Mouse (Mus musculus): ENCODE measurements around the gene Lrrc1. TPM values are rescaled to one million over a fixed set of nuclear protein-coding genes. Genes with fewer than 3 reads are reported as not detected.

Lrrc1 gene
- polyA plus RNA-seq, 1 experiment from 2014 or later = 5.8 TPM

DNA sequence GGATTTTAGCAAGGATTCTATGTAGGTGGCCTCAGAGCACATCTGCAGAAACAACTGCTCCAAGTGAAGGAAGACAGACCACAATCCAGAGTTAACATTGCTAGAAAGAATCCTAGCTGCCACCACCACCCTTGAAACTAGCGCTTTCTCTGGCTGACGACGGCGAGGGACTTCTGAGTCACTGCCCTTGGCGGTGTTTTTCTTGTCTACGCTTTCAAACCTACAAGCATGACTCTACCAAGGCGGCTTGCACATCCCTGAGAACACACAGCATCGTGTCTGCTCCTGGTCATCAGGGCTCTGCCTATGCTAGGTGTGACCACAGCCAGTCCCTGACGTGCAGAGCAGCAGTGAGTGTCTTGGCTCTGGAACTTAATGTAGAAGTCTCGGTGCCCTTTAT is 59.9 kb downstream of the Lrrc1 start:
- H3K4me1 ChIP-seq (replicated peaks; ENCODE audit: control insufficient read depth, insufficient read depth, low read length) = peaks cover 10% of the 10 kb centered on the region
- ATAC-seq (replicated peaks; ENCODE audit: low FRiP score) = no peak
- WGBS = 93% methylated on average over 10 of the region's 10 CpGs

DNA sequence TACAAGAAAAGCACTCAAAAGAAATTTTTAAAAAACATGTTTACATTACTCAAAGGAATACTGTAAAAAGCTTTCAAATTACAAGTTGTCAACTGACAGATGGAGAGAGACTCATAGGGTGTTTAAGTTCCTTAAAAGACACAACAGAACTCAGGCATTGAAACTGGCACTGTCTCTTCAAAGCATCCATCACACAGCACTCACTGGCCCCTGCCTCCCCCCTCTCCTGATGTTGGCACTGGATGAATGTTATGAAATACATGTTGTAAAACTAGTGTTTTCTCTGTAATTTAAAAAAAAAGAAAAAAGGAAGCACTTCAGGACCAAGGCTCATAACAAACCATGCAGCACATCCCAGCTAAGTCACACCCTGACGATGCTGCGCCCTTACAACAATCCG is 61.1 kb downstream of the Lrrc1 start:
- peaks cover 10% of the 10 kb centered on the region for H3K4me1 ChIP-seq (replicated peaks; ENCODE audit: control insufficient read depth, insufficient read depth, low read length)
- no peak overlapping the region for H3K9ac ChIP-seq (ENCODE audit: low read depth, low read length)
- no peaks in the 10 kb centered on the region for H3K27me3 ChIP-seq (replicated peaks; ENCODE audit: control insufficient read depth, insufficient read depth, low read length)
- H3K4me3 ChIP-seq (ENCODE audit: low read depth, low read length) = no peak overlapping the region
- no peak overlapping the region for H3K27ac ChIP-seq (ENCODE audit: low read depth, low read length)
- H3K36me3 ChIP-seq (ENCODE audit: control insufficient read depth, insufficient read depth, low read length) = no peaks in the 10 kb centered on the region
- 91% methylated on average over 3 of the region's 3 CpGs for WGBS
- DNase-seq (ENCODE audit: low spot score) (no peak), ATAC-seq (replicated peaks; ENCODE audit: low FRiP score) (no peak)
- H3K9me3 ChIP-seq (ENCODE audit: control insufficient read depth, low read length) = no peaks in the 10 kb centered on the region
- H3K4me2 ChIP-seq = no peak overlapping the region

More for the DNA sequence above, 59.9 kb downstream of the Lrrc1 start:
- no peaks in the 10 kb centered on the region for H3K36me3 ChIP-seq (ENCODE audit: control insufficient read depth, insufficient read depth, low read length)
- H3K4me3 ChIP-seq (ENCODE audit: low read depth, low read length) = no peak overlapping the region
- no peaks in the 10 kb centered on the region for H3K9me3 ChIP-seq (ENCODE audit: control insufficient read depth, low read length)
- no peak overlapping the region for H3K27ac ChIP-seq (ENCODE audit: low read depth, low read length)
- H3K27me3 ChIP-seq (replicated peaks; ENCODE audit: control insufficient read depth, insufficient read depth, low read length) = no peaks in the 10 kb centered on the region
- no peak for DNase-seq (ENCODE audit: low spot score)
- H3K9ac ChIP-seq (ENCODE audit: low read depth, low read length) = no peak overlapping the region
- H3K4me2 ChIP-seq = no peak overlapping the region

DNA sequence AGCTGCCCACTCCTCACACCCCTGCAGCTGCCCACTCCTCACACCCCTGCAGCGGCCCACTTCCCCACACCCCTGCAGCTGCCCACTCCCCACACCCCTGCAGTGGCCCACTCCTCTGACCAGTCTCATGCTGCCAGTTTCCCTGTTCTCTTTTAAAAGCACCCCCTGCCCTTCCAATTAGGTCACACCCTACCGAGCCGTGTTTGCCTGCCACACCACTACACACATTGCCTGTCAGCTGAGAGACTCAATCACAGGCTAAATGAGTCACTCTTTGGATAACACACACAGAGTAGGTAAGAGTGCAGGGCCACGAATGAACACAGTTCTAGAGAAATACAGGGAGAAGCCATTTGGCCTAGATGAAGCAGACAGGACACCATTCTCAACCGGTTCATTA is 62.4 kb downstream of the Lrrc1 start:
- no peak overlapping the region for H3K9ac ChIP-seq (ENCODE audit: low read depth, low read length)
- H3K9me3 ChIP-seq (ENCODE audit: control insufficient read depth, low read length) = no peaks in the 10 kb centered on the region
- peaks cover 10% of the 10 kb centered on the region for H3K4me1 ChIP-seq (replicated peaks; ENCODE audit: control insufficient read depth, insufficient read depth, low read length)
- no peaks in the 10 kb centered on the region for H3K36me3 ChIP-seq (ENCODE audit: control insufficient read depth, insufficient read depth, low read length)
- DNase-seq (ENCODE audit: low spot score) = no peak
- H3K27me3 ChIP-seq (replicated peaks; ENCODE audit: control insufficient read depth, insufficient read depth, low read length) = no peaks in the 10 kb centered on the region
- H3K4me3 ChIP-seq (ENCODE audit: low read depth, low read length) = no peak overlapping the region
- 73% methylated on average over 5 of the region's 5 CpGs for WGBS
- H3K27ac ChIP-seq (ENCODE audit: low read depth, low read length) = no peak overlapping the region
- no peak for ATAC-seq (replicated peaks; ENCODE audit: low FRiP score)
- H3K4me2 ChIP-seq = no peak overlapping the region

DNA sequence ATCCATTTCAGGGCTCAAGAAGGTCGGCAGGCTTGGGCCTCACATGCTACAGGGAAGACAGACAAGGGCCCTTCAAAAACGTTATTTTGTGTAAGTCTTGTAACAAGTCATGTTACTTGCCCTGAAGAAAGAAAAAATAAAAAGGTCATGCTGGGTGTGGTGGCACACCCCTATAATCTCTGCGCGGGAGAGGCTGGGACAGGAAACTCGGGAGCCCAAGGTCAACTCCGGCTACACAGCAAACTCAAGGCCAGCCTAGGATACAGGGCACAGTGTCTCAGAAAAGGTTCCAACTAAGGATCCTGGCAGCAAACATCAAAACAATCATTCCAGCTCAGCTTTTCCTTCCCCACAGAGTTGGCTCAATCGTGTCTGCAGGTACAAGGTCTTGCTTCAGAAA is 63.3 kb downstream of the Lrrc1 start:
- no peaks in the 10 kb centered on the region for H3K36me3 ChIP-seq (ENCODE audit: control insufficient read depth, insufficient read depth, low read length)
- no peak overlapping the region for H3K27ac ChIP-seq (ENCODE audit: low read depth, low read length)
- H3K4me2 ChIP-seq = no peak overlapping the region
- H3K9me3 ChIP-seq (ENCODE audit: control insufficient read depth, low read length) = no peaks in the 10 kb centered on the region
- no peak for DNase-seq (ENCODE audit: low spot score)
- peaks cover 10% of the 10 kb centered on the region for H3K4me1 ChIP-seq (replicated peaks; ENCODE audit: control insufficient read depth, insufficient read depth, low read length)
- H3K9ac ChIP-seq (ENCODE audit: low read depth, low read length) = no peak overlapping the region
- ATAC-seq (replicated peaks; ENCODE audit: low FRiP score) = no peak
- WGBS = 54% methylated on average over 7 of the region's 7 CpGs
- H3K4me3 ChIP-seq (ENCODE audit: low read depth, low read length) = no peak overlapping the region
- H3K27me3 ChIP-seq (replicated peaks; ENCODE audit: control insufficient read depth, insufficient read depth, low read length) = no peaks in the 10 kb centered on the region

DNA sequence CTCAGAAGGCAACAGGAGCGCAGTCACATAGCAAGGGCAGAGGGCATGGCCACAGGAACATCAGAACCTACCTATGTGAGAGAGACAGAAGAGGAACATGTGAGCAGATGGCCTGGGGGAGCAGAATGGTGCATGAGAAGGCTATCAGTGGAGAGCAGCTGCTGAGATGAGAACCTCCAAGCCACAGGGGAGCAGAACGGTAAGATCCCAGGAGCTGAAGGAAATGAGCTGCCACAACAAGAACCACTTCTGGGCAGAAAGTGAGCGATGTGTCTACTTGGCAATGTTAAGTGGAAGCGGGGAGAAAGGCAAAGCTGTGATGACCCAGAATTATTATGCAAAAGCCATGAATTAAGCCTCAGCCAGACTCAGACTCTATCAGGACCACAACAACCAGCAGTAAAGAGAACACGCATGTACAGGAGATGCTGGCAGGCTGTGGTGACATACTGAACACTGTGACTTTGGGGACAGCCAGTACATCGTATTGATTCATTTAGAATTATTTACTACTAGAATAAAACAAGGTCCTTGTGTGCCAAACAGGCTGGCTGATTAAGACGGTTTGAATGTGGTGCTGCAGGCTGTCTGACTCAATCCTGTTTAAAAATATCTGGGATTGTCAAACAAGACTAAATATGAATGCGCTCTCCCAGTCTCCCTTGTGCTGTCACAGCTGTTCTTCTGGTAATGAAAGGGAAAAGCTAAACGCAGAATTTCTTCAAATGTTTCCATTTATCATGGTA is 63.9 kb downstream of the Lrrc1 start:
- no peak overlapping the region for H3K27ac ChIP-seq (ENCODE audit: low read depth, low read length)
- no peak overlapping the region for H3K4me3 ChIP-seq (ENCODE audit: low read depth, low read length)
- ATAC-seq (replicated peaks; ENCODE audit: low FRiP score) (peak; percentile 63; the same call in 1 of the 2 replicates), DNase-seq (ENCODE audit: low spot score) (no peak)
- no peaks in the 10 kb centered on the region for H3K36me3 ChIP-seq (ENCODE audit: control insufficient read depth, insufficient read depth, low read length)
- H3K9ac ChIP-seq (ENCODE audit: low read depth, low read length) = no peak overlapping the region
- 62% methylated on average over 9 of the region's 9 CpGs for WGBS
- peaks cover 10% of the 10 kb centered on the region for H3K4me1 ChIP-seq (replicated peaks; ENCODE audit: control insufficient read depth, insufficient read depth, low read length)
- no peaks in the 10 kb centered on the region for H3K9me3 ChIP-seq (ENCODE audit: control insufficient read depth, low read length)
- H3K27me3 ChIP-seq (replicated peaks; ENCODE audit: control insufficient read depth, insufficient read depth, low read length) = no peaks in the 10 kb centered on the region
- H3K4me2 ChIP-seq = no peak overlapping the region

DNA sequence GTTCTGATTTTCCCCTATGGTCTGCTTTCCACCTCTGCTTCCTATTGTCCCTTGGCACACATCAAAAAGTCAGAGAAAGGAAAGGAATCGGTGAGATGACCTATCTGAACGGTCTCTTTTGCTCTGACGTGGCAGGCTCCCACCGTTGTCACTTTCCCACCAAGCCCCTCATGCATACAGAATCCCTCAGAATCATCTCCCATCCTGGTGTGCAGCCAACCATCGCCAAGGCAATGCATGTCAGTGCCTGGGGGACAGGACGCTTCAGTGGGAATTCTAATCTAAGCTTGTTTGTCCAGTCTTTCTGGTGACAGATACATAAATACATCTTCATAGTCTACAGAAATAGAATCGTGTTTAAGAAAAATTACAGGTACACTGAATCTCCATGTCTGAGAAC is 64.7 kb downstream of the Lrrc1 start:
- H3K4me3 ChIP-seq (ENCODE audit: low read depth, low read length) = no peak overlapping the region
- peaks cover 10% of the 10 kb centered on the region for H3K4me1 ChIP-seq (replicated peaks; ENCODE audit: control insufficient read depth, insufficient read depth, low read length)
- H3K9me3 ChIP-seq (ENCODE audit: control insufficient read depth, low read length) = no peaks in the 10 kb centered on the region
- H3K9ac ChIP-seq (ENCODE audit: low read depth, low read length) = no peak overlapping the region
- ATAC-seq (replicated peaks; ENCODE audit: low FRiP score) (no peak), DNase-seq (ENCODE audit: low spot score) (no peak)
- H3K4me2 ChIP-seq = no peak overlapping the region
- H3K36me3 ChIP-seq (ENCODE audit: control insufficient read depth, insufficient read depth, low read length) = no peaks in the 10 kb centered on the region
- WGBS = 86% methylated on average over 7 of the region's 7 CpGs
- H3K27me3 ChIP-seq (replicated peaks; ENCODE audit: control insufficient read depth, insufficient read depth, low read length) = no peaks in the 10 kb centered on the region
- no peak overlapping the region for H3K27ac ChIP-seq (ENCODE audit: low read depth, low read length)

DNA sequence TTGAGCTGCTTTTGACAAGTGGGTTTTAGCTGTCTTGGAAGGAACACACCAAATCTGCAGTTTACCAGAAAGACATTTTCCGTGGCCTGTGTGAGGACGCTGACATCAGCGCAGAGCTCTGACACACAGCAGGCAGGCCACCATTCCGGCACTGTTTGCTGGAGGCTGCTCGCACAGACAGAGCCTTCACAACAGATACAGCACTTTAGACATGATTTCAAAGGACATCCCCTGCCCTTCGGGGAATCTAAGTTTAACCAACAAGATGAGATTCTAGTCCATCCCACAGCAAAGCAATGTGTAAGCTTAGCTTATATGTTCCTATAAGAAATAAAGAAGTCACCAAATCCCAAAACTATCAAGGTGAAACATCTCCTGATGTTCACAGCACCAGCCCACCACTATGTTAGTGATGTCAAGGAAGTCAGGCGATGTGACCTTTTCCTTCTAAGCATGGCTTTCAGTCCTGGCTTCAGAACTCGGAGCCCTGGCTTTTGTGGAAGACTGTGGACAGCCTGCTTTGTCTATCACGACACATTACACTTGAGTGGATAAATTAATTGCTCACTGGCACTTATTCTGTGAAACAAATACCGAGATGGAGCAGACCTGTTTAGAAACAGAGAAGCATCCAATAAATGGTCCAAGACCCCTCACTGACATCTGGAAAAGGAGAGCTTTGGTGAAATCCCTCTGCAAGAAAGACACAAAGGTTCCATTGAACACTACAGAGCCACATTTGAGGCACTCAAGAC is 66.3 kb downstream of the Lrrc1 start:
- Histone ChIP-seq H3K4me1 (replicated peaks; ENCODE audit: control insufficient read depth, insufficient read depth, low read length) (peaks cover 10% of the 10 kb centered on the region), H3K27me3 (replicated peaks; ENCODE audit: control insufficient read depth, insufficient read depth, low read length) (no peaks in the 10 kb centered on the region), H3K4me2 (no peak overlapping the region), H3K9ac (ENCODE audit: low read depth, low read length) (no peak overlapping the region), H3K4me3 (ENCODE audit: low read depth, low read length) (no peak overlapping the region), H3K36me3 (ENCODE audit: control insufficient read depth, insufficient read depth, low read length) (no peaks in the 10 kb centered on the region), H3K9me3 (ENCODE audit: control insufficient read depth, low read length) (no peaks in the 10 kb centered on the region), H3K27ac (ENCODE audit: low read depth, low read length) (no peak overlapping the region)
- DNase-seq (ENCODE audit: low spot score) = no peak
- WGBS = 75% methylated on average over 10 of the region's 10 CpGs
- ATAC-seq (replicated peaks; ENCODE audit: low FRiP score) = no peak

DNA sequence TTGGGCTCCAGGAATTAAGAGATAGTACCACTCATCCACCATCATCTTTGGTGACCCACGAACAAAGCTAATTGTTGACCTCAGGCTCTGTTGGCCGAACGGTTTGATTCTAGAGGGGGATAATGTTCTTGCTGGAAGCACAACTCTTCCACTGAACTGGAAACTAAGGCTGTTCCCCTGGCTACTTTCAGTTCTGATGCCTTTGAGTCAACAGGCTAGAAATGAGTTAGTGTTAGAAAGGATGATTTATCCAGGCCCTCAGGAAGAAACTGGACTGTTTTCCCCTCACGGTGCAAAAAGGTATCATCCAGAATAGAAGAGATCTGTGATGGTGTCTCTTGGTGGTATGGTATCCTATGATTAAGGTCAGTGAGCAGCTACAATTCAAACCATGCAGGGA is 70.1 kb downstream of the Lrrc1 start:
- no peak overlapping the region for H3K4me3 ChIP-seq (ENCODE audit: low read depth, low read length)
- no peak overlapping the region for H3K4me2 ChIP-seq
- H3K9ac ChIP-seq (ENCODE audit: low read depth, low read length) = no peak overlapping the region
- H3K9me3 ChIP-seq (ENCODE audit: control insufficient read depth, low read length) = no peaks in the 10 kb centered on the region
- H3K36me3 ChIP-seq (ENCODE audit: control insufficient read depth, insufficient read depth, low read length) = no peaks in the 10 kb centered on the region
- no peak for ATAC-seq (replicated peaks; ENCODE audit: low FRiP score)
- 95% methylated on average over 4 of the region's 4 CpGs for WGBS
- H3K4me1 ChIP-seq (replicated peaks; ENCODE audit: control insufficient read depth, insufficient read depth, low read length) = peaks cover 2% of the 10 kb centered on the region; the same call in 1 of the 2 replicates
- H3K27ac ChIP-seq (ENCODE audit: low read depth, low read length) = no peak overlapping the region
- no peaks in the 10 kb centered on the region for H3K27me3 ChIP-seq (replicated peaks; ENCODE audit: control insufficient read depth, insufficient read depth, low read length)
- DNase-seq (ENCODE audit: low spot score) = no peak

DNA sequence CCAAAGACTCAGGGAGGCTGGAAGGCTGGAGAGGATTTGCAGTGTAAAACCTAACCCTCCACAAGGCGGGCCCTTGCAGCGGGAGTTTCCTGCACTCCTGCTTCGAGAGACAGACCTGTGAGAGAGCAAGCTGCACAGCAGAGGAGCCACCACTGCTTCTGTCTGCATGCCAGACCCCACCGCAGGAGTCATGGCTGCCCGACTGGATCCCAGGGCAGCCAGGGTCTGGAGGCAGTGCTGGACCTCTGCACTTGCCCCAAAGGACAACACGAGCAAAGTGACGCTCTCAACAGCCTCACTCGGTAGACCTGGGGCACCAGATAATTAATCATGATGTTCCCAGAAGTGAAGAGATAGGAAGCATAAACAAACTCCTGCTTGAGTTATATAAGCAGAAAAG is 72.1 kb downstream of the Lrrc1 start:
- 74% methylated on average over 8 of the region's 8 CpGs for WGBS
- Histone ChIP-seq H3K9ac (ENCODE audit: low read depth, low read length) (no peak overlapping the region), H3K27ac (ENCODE audit: low read depth, low read length) (no peak overlapping the region), H3K27me3 (replicated peaks; ENCODE audit: control insufficient read depth, insufficient read depth, low read length) (no peaks in the 10 kb centered on the region), H3K9me3 (ENCODE audit: control insufficient read depth, low read length) (no peaks in the 10 kb centered on the region), H3K4me2 (no peak overlapping the region), H3K36me3 (ENCODE audit: control insufficient read depth, insufficient read depth, low read length) (no peaks in the 10 kb centered on the region; the same call in 1 of the 2 replicates), H3K4me1 (replicated peaks; ENCODE audit: control insufficient read depth, insufficient read depth, low read length) (0 out of 2 replicates have a peak, but pooled peaks cover 2% of the 10 kb centered on the region), H3K4me3 (ENCODE audit: low read depth, low read length) (no peak overlapping the region)
- DNase-seq (ENCODE audit: low spot score) = no peak
- ATAC-seq (replicated peaks; ENCODE audit: low FRiP score) = no peak

Measured in liver, embryonic 11.5 days (tissue).